Mouse (Mus musculus) right cerebral cortex, adult 18-20 months (tissue): ENCODE measurements at regions not wholly inside any gene's neighbourhood (a gene's known extent, or its start where the extent isn't known, plus 50 kb on each side); places are given as distances from the start of the nearest gene placed in this dataset.
"Not testable (repeated sequence)": the region's sequence is repeated elsewhere in the genome, so short reads cannot be mapped to it uniquely, and the experiment has no call there.

Source experiments
- DNase-seq: peaks from one replicate; pipeline ENCODE4 v3.0.0; 2022; ENCODE audit warnings: mixed read lengths

- DNase-seq = no peak
Measured at GRCm38 (mm10) chr4:23341240-23341639, 853.1 kb upstream of the Pou3f2 start.

GRCm38 (mm10) chr4:23338481-23338880 is 850.3 kb upstream of the Pou3f2 start:
- DNase-seq = no peak

GRCm38 (mm10) chr4:23300617-23301016 is 812.5 kb upstream of the Pou3f2 start:
- DNase-seq = no peak

GRCm38 (mm10) chr4:23280087-23280486 is 791.9 kb upstream of the Pou3f2 start:
- DNase-seq = no peak

- DNase-seq = no peak
Measured at GRCm38 (mm10) chr4:23275203-23275602, 787.0 kb upstream of the Pou3f2 start.

- no peak for DNase-seq
Measured at GRCm38 (mm10) chr4:23271947-23272346, 783.8 kb upstream of the Pou3f2 start.

GRCm38 (mm10) chr4:23260371-23260770 is 772.2 kb upstream of the Pou3f2 start:
- DNase-seq = no peak

GRCm38 (mm10) chr4:23234960-23235359 is 746.8 kb upstream of the Pou3f2 start:
- DNase-seq = no peak

- not testable (repeated sequence) for DNase-seq
Measured at GRCm38 (mm10) chr4:23194756-23195155, 706.6 kb upstream of the Pou3f2 start.

GRCm38 (mm10) chr4:23193384-23194135 is 705.4 kb upstream of the Pou3f2 start:
- DNase-seq = no peak

- DNase-seq = no peak
Measured at GRCm38 (mm10) chr4:23173811-23174210, 685.6 kb upstream of the Pou3f2 start.

GRCm38 (mm10) chr4:23173330-23173729 is 685.2 kb upstream of the Pou3f2 start:
- no peak for DNase-seq

- no peak for DNase-seq
Measured at GRCm38 (mm10) chr4:23148097-23148849, 660.1 kb upstream of the Pou3f2 start.

- no peak for DNase-seq
Measured at GRCm38 (mm10) chr4:23133386-23133785, 645.2 kb upstream of the Pou3f2 start.

- not testable (repeated sequence) for DNase-seq
Measured at GRCm38 (mm10) chr4:23101452-23101851, 613.3 kb upstream of the Pou3f2 start.

GRCm38 (mm10) chr4:23079521-23079920 is 591.4 kb upstream of the Pou3f2 start:
- no peak for DNase-seq

- no peak for DNase-seq
Measured at GRCm38 (mm10) chr4:23077603-23078002, 589.4 kb upstream of the Pou3f2 start.

GRCm38 (mm10) chr4:23050701-23051317 is 562.6 kb upstream of the Pou3f2 start:
- DNase-seq = no peak

GRCm38 (mm10) chr4:23037784-23038183 is 549.6 kb upstream of the Pou3f2 start:
- no peak for DNase-seq

GRCm38 (mm10) chr4:23031271-23031670 is 543.1 kb upstream of the Pou3f2 start:
- no peak for DNase-seq

GRCm38 (mm10) chr4:23022177-23022576 is 534.0 kb upstream of the Pou3f2 start:
- no peak for DNase-seq

GRCm38 (mm10) chr4:23010346-23010745 is 522.2 kb upstream of the Pou3f2 start:
- no peak for DNase-seq

GRCm38 (mm10) chr4:23009196-23009595 is 521.0 kb upstream of the Pou3f2 start:
- not testable (repeated sequence) for DNase-seq

GRCm38 (mm10) chr4:22998994-22999393 is 510.8 kb upstream of the Pou3f2 start:
- no peak for DNase-seq
